Comparison of ENCODE assay signal across 7 mouse cellular contexts in genomic region chr7:100495042-100495441, GRCm38 (mm10). TPM values are rescaled to one million over a fixed set of nuclear protein-coding genes. Genes with fewer than 3 reads are reported as not detected.
A peak's percentile ranks its signal among the peaks of the same experiment; 100 is the strongest.
DNase-seq lines count a peak whose midpoint lies in the region; ATAC-seq and TF ChIP-seq lines count a peak whose summit lies in the region.

No protein-coding gene starts in this region.

- DNase-seq in G1E (ENCODE audit: low spot score), result no peak
- DNase-seq in heart, postnatal 10 days, result peak; percentile 60 to 65
- DNase-seq in yolk sac, embryonic 10.5 days (ENCODE audit: low spot score), result peak; percentile 16
- DNase-seq in adrenal gland, postnatal 4 days (ENCODE audit: low spot score in 2 of 2), result no peak

- peaks cover 69% of the 10 kb centered on the region for H3K4me1 ChIP-seq in G1E (ENCODE audit: insufficient read depth, low read depth, low read length)
- peaks cover 33% of the 10 kb centered on the region for H3K4me1 ChIP-seq in bone marrow macrophage, adult 2 months (ENCODE audit: control insufficient read depth, insufficient read depth, low read length)
- peaks cover 73% of the 10 kb centered on the region for H3K4me1 ChIP-seq in liver, embryonic 15.5 days (replicated peaks)

- intact Hi-C loops in heart, postnatal 10 days (cut with DNase I), result loop anchor here (2.0 kb wide), 1 partner anchor 30 kb away; no protein-coding TSS in a partner anchor

- no peaks in the 10 kb centered on the region for H3K27me3 ChIP-seq in G1E (ENCODE audit: insufficient read depth, low read length)
- H3K27me3 ChIP-seq in liver, embryonic 15.5 days, result no peaks in the 10 kb centered on the region

- peak overlapping the region; percentile 90 for H3K9ac ChIP-seq in liver, embryonic 15.5 days

- H3K9me3 ChIP-seq in G1E (replicated peaks), result no peaks in the 10 kb centered on the region
- H3K9me3 ChIP-seq in liver, embryonic 15.5 days (replicated peaks), result no peaks in the 10 kb centered on the region

- peaks cover 61% of the 10 kb centered on the region for H3K36me3 ChIP-seq in G1E (replicated peaks)
- peaks cover 61% of the 10 kb centered on the region for H3K36me3 ChIP-seq in liver, embryonic 15.5 days (replicated peaks)

- TF ChIP-seq CTCF in G1E (IDR thresholded peaks at IDR 0.05; ENCODE audit: low read depth, low read length), result no peak
- no peak for TF ChIP-seq CTCF in bone marrow macrophage, adult 2 months (IDR thresholded peaks at IDR 0.05; ENCODE audit: low read depth, low read length)

- peak overlapping the region; percentile 97 for H3K27ac ChIP-seq in bone marrow macrophage, adult 2 months (ENCODE audit: insufficient read depth, low read depth, low read length)
- H3K27ac ChIP-seq in liver, embryonic 15.5 days (replicated peaks), result peak overlapping the region; percentile 93

- H3K4me2 ChIP-seq in liver, embryonic 15.5 days, result peak overlapping the region; percentile 93

- no peak for ATAC-seq in G1E (ENCODE audit: extremely low read depth, insufficient number of reproducible peaks, low FRiP score, poor library complexity, severe bottlenecking)
- ATAC-seq in liver, embryonic 15.5 days (ENCODE audit: insufficient read depth), result no peak
- ATAC-seq in monocyte, adult 5-6 weeks (replicated peaks; ENCODE audit: insufficient number of reproducible peaks, low FRiP score, low TSS enrichment, poor library complexity, severe bottlenecking), result no peak

- H3K4me3 ChIP-seq in G1E (ENCODE audit: low read depth, low read length), result peak overlapping the region; percentile 91
- peak overlapping the region; percentile 65 for H3K4me3 ChIP-seq in bone marrow macrophage, adult 2 months (ENCODE audit: insufficient read depth, low read length)
- peak overlapping the region; percentile 79 for H3K4me3 ChIP-seq in liver, embryonic 15.5 days (replicated peaks)

- 21% methylated on average over 8 of the region's 8 CpGs for WGBS in liver, embryonic 15.5 days (ENCODE audit: insufficient replicate concordance)

- TF ChIP-seq POLR2A in bone marrow macrophage, adult 2 months (IDR thresholded peaks at IDR 0.05; ENCODE audit: borderline replicate concordance, low read depth, low read length), result no peak

RNA-seq across cellular contexts. Expression of gene Ucp2, which starts 1.9 kb away (rescaled TPM):
- total RNA-seq in G1E (2014; fragmentation: Nextera tagmentation) (688 and 701 TPM in 2 replicates), G1E (2017) (142 and 164 TPM in 2 replicates)
- 838 and 989 TPM in 2 replicates for polyA plus RNA-seq in G1E (2012)
- 1,592 and 1,654 TPM in 2 replicates for polyA plus RNA-seq in bone marrow macrophage, adult 2 months (2012; ENCODE audit: insufficient read depth, insufficient read length, missing spikeins)
- 100 to 1,000 TPM; 835 to 891 TPM for total RNA-seq in heart, postnatal 10 days (2021)
- polyA plus RNA-seq in liver, embryonic 15.5 days (2015; fragmentation: Nextera tagmentation; extraction: Ambion mirVana), result 734 and 787 TPM in 2 replicates
- 100 to 1,000 TPM; 344 to 355 TPM for total RNA-seq in adrenal gland, postnatal 4 days (2021)
- total RNA-seq in monocyte, adult 5-6 weeks (2017), result 334 to 441 TPM (median 351 TPM) in 3 replicates

RNA-seq across cellular contexts. Expression of gene Dnajb13, which starts 19.7 kb away (rescaled TPM):
- not detected in 2 replicates for total RNA-seq in G1E (2014; fragmentation: Nextera tagmentation)
- total RNA-seq in G1E (2017), result 0.16 and 0.35 TPM in 2 replicates
- polyA plus RNA-seq in G1E (2012), result not detected in 2 replicates
- 0.63 and 1.5 TPM in 2 replicates for polyA plus RNA-seq in bone marrow macrophage, adult 2 months (2012; ENCODE audit: insufficient read depth, insufficient read length, missing spikeins)
- not detected for total RNA-seq in heart, postnatal 10 days (2021)
- 2.9 and 3.8 TPM in 2 replicates for polyA plus RNA-seq in liver, embryonic 15.5 days (2015; fragmentation: Nextera tagmentation; extraction: Ambion mirVana)
- under 1 TPM in 1 of 2 experiments, not detected in 1; 0.23 TPM for total RNA-seq in adrenal gland, postnatal 4 days (2021)
- 1.7 to 3.6 TPM in 2 of 3 replicates, not detected in the other for total RNA-seq in monocyte, adult 5-6 weeks (2017)

RNA-seq across cellular contexts. Expression of gene Ucp3, which starts 22.3 kb away (rescaled TPM):
- not detected in 2 replicates for total RNA-seq in G1E (2014; fragmentation: Nextera tagmentation)
- 0.33 TPM in 1 of 2 replicates, not detected in the other for total RNA-seq in G1E (2017)
- polyA plus RNA-seq in G1E (2012), result not detected in 2 replicates
- not detected in 2 replicates for polyA plus RNA-seq in bone marrow macrophage, adult 2 months (2012; ENCODE audit: insufficient read depth, insufficient read length, missing spikeins)
- 100 to 1,000 TPM in 1 of 2 experiments, 10 to 100 TPM in 1; 62.7 to 107 TPM for total RNA-seq in heart, postnatal 10 days (2021)
- 0.06 TPM in 1 of 2 replicates, not detected in the other for polyA plus RNA-seq in liver, embryonic 15.5 days (2015; fragmentation: Nextera tagmentation; extraction: Ambion mirVana)
- total RNA-seq in adrenal gland, postnatal 4 days (2021), result 1 to 10 TPM; 2.7 to 3.6 TPM
- total RNA-seq in monocyte, adult 5-6 weeks (2017), result 0.29 TPM in 1 of 3 replicates, not detected in the others

RNA-seq across cellular contexts. Expression of gene Coa4, which starts 41.8 kb away (rescaled TPM):
- 15.4 and 20.0 TPM in 2 replicates for total RNA-seq in G1E (2014; fragmentation: Nextera tagmentation)
- 21.9 and 22.0 TPM in 2 replicates for total RNA-seq in G1E (2017)
- 9.1 and 9.6 TPM in 2 replicates for polyA plus RNA-seq in G1E (2012)
- polyA plus RNA-seq in bone marrow macrophage, adult 2 months (2012; ENCODE audit: insufficient read depth, insufficient read length, missing spikeins), result 25.9 and 29.7 TPM in 2 replicates
- total RNA-seq in heart, postnatal 10 days (2021), result 10 to 100 TPM in 1 of 2 experiments, 1 to 10 TPM in 1; 8.4 to 15.3 TPM
- polyA plus RNA-seq in liver, embryonic 15.5 days (2015; fragmentation: Nextera tagmentation; extraction: Ambion mirVana), result 11.5 and 12.3 TPM in 2 replicates
- 10 to 100 TPM in 1 of 2 experiments, 1 to 10 TPM in 1; 9.8 to 11.0 TPM for total RNA-seq in adrenal gland, postnatal 4 days (2021)
- total RNA-seq in monocyte, adult 5-6 weeks (2017), result 6.1 to 12.5 TPM (median 7.5 TPM) in 3 replicates

Comparison
In these comparisons a context has a peak if more than half of its experiments do, and no peak if none do; other contexts are left out.
1. DNase-seq: peak in heart, postnatal 10 days (2 of 2) and yolk sac, embryonic 10.5 days (single experiment); none in G1E (single experiment) and adrenal gland, postnatal 4 days (0 of 2).
2. RNA of gene Ucp3, which starts 22.3 kb away (total RNA-seq): 62.7 to 107 TPM in heart, postnatal 10 days; 2.7 to 3.6 TPM in adrenal gland, postnatal 4 days, 0.33 TPM in G1E and 0.29 TPM in monocyte, adult 5-6 weeks; every median in the first group is over 10 times any median in the second.
3. Peak in every context shown above with its lines, with median percentiles within 50 percentile points of each other: H3K4me3 ChIP-seq.